Mouse (Mus musculus) liver, adult 2 months (tissue): ENCODE measurements around the gene Fam19a1.

Source experiments
- CTCF ChIP-seq: fragments of 200-500 bp; IDR thresholded peaks from 2 replicates; pipeline ENCODE4 v1.5.1; 2011; ENCODE audit warnings: low read depth, low read length, control low read depth
- POLR2A ChIP-seq: fragments of 200-500 bp; IDR thresholded peaks from 2 replicates; pipeline ENCODE4 v1.6.1; 2011; ENCODE audit warnings: low read length, control low read depth; ENCODE audit not compliant: insufficient read depth; ENCODE audit errors: extremely low read depth

DNA sequence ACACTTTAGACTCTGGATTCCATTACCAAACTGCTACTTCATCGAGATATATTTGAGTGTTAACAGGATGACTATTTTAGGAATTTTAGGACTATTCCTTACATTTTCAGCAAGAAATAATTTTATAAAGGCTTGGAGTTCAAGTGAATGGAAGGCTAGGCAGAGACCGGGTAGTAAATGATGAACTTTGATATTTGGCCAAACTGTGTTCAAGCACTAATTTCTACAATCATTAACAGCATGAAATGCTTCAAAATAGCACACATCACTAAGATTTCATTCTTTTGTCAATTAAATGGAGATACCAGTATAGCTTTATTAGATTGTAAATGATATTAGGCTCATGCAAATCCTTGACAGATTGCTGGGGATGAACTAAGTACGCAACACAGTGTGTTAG, 329.0 kb downstream of the Fam19a1 start:
- TF ChIP-seq CTCF (no peak), POLR2A (no peak)
